Mouse (Mus musculus) heart, adult 2 months (tissue): ENCODE measurements around the gene Parp1. TPM values are rescaled to one million over a fixed set of nuclear protein-coding genes. Genes with fewer than 3 reads are reported as not detected.

Experiments used
- DNase-seq, 2 experiments: peaks; one replicate each; pipeline ENCODE4 v3.0.0; 2021
- H3K27ac ChIP-seq: fragments of 200-600 bp; 2 replicates; pipeline ENCODE4 v1.8.1; 2022
- H3K27me3 ChIP-seq: fragments of 200-500 bp; 2 replicates; pipeline ENCODE4 v1.6.1; 2012; ENCODE audit warnings: mild to moderate bottlenecking, low read length, inconsistent platforms, mixed read lengths; ENCODE audit not compliant: control insufficient read depth, insufficient read depth
- H3K36me3 ChIP-seq: fragments of 200-500 bp; 2 replicates; pipeline ENCODE4 v1.6.1; 2012; ENCODE audit warnings: low read length, inconsistent platforms; ENCODE audit not compliant: control insufficient read depth, insufficient read depth
- H3K4me1 ChIP-seq: fragments of 200-500 bp; 2 replicates; pipeline ENCODE4 v1.6.1; 2011; ENCODE audit warnings: low read length; ENCODE audit not compliant: control insufficient read depth, insufficient read depth
- H3K4me3 ChIP-seq: fragments of 200-600 bp; 2 replicates; pipeline ENCODE4 v1.8.1; 2022
- H3K79me2 ChIP-seq: fragments of 200-500 bp; replicated peaks from 2 replicates; pipeline ENCODE4 v1.6.1; 2012; ENCODE audit warnings: mild to moderate bottlenecking, inconsistent platforms, low read length, moderate library complexity, mixed read lengths; ENCODE audit not compliant: control insufficient read depth, insufficient read depth
- H3K9ac ChIP-seq: fragments of 200-500 bp; 2 replicates; pipeline ENCODE4 v1.6.1; 2012; ENCODE audit warnings: low read depth, mild to moderate bottlenecking, control low read depth, inconsistent platforms, low read length, mixed read lengths
- CTCF ChIP-seq: fragments of 200-600 bp; IDR thresholded peaks from 2 replicates; pipeline ENCODE4 v1.8.1; 2022; ENCODE audit warnings: antibody characterized with exemption, mild to moderate bottlenecking, moderate library complexity
- EP300 ChIP-seq: fragments of 200-500 bp; IDR thresholded peaks from 2 replicates; pipeline ENCODE4 v1.6.1; 2011; ENCODE audit warnings: low read depth, low read length, control low read depth; ENCODE audit not compliant: insufficient read depth
- POLR2A ChIP-seq: fragments of 200-500 bp; IDR thresholded peaks from 2 replicates; pipeline ENCODE4 v1.6.1; 2011; ENCODE audit warnings: mild to moderate bottlenecking, low read depth, low read length, control low read depth; ENCODE audit not compliant: insufficient read depth
- WGBS: fragments of 180-500 bp; shearing (Covaris S2); methylation state at CpG from one replicate; pipeline ENCODE4 v1.1.7; 2018; 5-methylcytosine and 5-hydroxymethylcytosine counted together
- intact Hi-C: fragments of 180-260 bp; cut with DNase I; formaldehyde crosslinking; loops from one replicate; pipeline ENCODE4 v1.15.1; 2025
- polyA plus RNA-seq: library from polyadenylated mRNA; depleted of rRNA; stranded (reverse); fragments of >200 nt; gene quantifications from 2 replicates; pipeline ENCODE4 v1.2.3, GENCODE M21; 2012
- total RNA-seq, 2 experiments: library from RNA; stranded (reverse); gene quantifications; 2 replicates each; pipeline ENCODE4 v1.2.3; 2021

Gene Parp1
- total and polyA plus RNA-seq, 3 experiments, result 19.5 to 60.2 (median 56.9) TPM

DNA sequence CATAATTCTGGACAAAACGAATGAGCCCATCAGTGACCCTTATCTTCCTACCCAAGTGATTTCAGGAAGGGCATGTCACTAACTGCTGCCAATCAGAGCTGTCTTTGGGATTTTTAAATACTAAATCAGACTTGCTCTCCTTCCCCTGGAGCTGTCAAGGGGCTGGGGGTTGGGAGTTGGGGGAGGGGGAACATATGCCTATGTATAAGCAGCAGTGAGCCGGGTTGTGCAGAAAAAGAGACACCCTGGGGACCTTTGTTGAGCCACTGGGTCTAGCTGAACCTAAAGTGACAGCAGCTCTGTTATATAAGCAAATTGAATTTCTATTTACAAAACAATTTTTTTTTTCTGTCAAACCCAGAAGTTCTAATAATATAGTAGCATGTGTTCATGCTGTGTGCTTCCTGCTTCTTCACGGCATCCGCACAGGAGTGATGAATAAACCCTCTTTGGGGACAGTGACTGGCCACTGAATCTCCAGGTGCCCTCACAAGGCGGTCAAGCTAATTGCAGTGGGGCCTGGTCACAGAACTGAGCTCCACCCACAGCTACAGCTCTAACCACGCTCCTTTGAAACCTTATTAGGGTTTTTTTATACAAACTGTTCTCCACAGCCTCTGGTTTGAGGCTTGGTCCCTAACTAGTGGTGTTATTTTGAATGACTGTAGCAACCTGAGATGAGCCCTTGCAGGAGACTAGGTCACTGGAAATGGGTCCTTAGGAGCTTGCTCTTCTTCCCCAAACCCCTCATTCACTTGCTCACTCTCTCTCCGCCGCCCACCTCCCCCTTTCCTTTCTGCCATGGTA, 38.1 kb upstream of the Parp1 start:
- H3K79me2 ChIP-seq, result no peaks in the 10 kb centered on the region
- WGBS, result 79% methylated on average over 8 of the region's 8 CpGs
- intact Hi-C loops, result no loop called here

DNA sequence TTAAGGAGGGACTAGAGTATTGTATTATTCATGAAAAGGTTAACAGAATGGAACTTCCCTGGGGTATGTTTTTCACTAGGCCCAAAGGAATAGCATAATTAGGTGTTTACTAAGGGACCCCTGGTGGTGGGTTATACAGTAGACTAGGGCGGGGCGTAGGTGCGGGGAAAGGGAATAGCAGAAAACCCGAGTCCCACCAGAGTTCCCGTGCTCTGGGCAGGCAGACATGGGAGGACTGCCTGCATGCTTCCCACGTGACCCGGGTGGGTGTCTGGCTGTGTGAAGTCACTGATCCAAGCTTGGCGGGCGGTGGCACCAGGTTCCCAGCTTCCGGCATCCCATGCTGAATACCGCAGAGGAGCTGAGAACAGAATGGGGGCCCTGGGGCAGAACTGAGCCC, 36.1 kb upstream of the Parp1 start:
- Histone ChIP-seq H3K27ac (no peak overlapping the region), H3K9ac (no peak overlapping the region), H3K4me3 (no peak overlapping the region), H3K79me2 (no peaks in the 10 kb centered on the region), H3K36me3 (no peaks in the 10 kb centered on the region), H3K27me3 (no peaks in the 10 kb centered on the region), H3K4me1 (no peaks in the 10 kb centered on the region)
- DNase-seq, result no peak
- WGBS, result 96% methylated on average over 11 of the region's 11 CpGs
- intact Hi-C loops, result no loop called here
- TF ChIP-seq POLR2A, result no peak
- TF ChIP-seq EP300, result no peak
- no peak for TF ChIP-seq CTCF

More for the DNA sequence above, 38.1 kb upstream of the Parp1 start:
- no peak for TF ChIP-seq EP300
- no peak for TF ChIP-seq CTCF
- no peak for TF ChIP-seq POLR2A
- no peaks in the 10 kb centered on the region for H3K27me3 ChIP-seq
- no peak overlapping the region for H3K4me3 ChIP-seq
- H3K4me1 ChIP-seq, result no peaks in the 10 kb centered on the region
- H3K9ac ChIP-seq, result no peak overlapping the region
- H3K27ac ChIP-seq, result no peak overlapping the region
- DNase-seq, result no peak
- no peaks in the 10 kb centered on the region for H3K36me3 ChIP-seq

- no peaks in the 10 kb centered on the region for H3K36me3 ChIP-seq
- WGBS, result 32% methylated on average over 5 of the region's 5 CpGs
- no peak overlapping the region for H3K9ac ChIP-seq
- TF ChIP-seq CTCF (no peak), EP300 (no peak)
- no peaks in the 10 kb centered on the region for H3K4me1 ChIP-seq
- H3K4me3 ChIP-seq, result no peak overlapping the region
- H3K27me3 ChIP-seq, result no peaks in the 10 kb centered on the region
- intact Hi-C loops, result no loop called here
- H3K27ac ChIP-seq, result no peak overlapping the region
- no peak for DNase-seq
- no peaks in the 10 kb centered on the region for H3K79me2 ChIP-seq
These were observed 32.0 kb upstream of the Parp1 start for GRCm38 (mm10) chr1:180536719-180537118.

GRCm38 (mm10) chr1:180541251-180541650, 27.5 kb upstream of the Parp1 start:
- Histone ChIP-seq H3K79me2 (no peaks in the 10 kb centered on the region), H3K36me3 (no peaks in the 10 kb centered on the region), H3K4me3 (no peak overlapping the region), H3K9ac (no peak overlapping the region), H3K4me1 (no peaks in the 10 kb centered on the region), H3K27me3 (no peaks in the 10 kb centered on the region), H3K27ac (no peak overlapping the region)
- DNase-seq, result peak in 1 of 2 experiments; percentile 27
- TF ChIP-seq POLR2A (no peak), EP300 (no peak), CTCF (no peak)
- intact Hi-C loops, result no loop called here
- 38% methylated on average over 2 of the region's 2 CpGs for WGBS

DNA sequence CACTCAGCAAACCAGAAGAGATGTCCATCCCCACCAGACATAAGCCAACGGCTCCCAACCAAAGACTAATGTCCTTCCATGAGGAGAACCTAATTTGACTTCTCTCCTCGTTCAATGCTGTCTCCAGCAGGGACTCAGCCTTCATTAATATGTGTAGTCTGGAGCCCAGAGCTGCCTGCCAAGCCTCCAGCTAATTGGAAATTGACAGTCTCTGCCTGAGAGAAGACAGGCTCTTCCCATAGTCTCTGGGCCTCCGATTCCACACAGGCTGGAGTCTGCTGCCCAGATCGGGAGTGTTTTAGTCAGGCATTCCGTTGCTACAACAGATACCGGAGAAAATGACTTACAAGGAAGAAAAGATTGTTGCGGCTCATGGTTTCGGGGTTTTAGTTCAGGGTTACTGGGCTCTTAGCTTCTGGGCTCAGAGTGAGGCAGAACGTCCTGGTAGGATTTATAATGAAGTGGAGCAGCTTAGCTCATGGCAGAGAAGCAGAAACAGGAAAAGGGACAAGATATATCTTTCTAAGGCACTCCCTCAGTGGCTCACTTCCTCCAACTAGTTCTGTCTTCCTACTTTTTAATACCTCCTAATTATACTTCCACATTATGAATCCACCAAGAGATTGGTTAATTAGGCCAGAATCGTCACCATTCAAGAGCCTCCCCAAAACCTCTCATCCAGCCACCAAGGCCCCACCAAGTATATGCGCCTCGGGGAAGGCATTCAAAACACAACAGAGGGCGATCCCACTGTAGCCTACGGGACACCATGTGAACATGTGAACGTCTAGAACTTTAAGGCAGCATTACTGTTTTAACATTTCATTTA, 26.6 kb upstream of the Parp1 start:
- no peak overlapping the region for H3K27ac ChIP-seq
- intact Hi-C loops, result no loop called here
- 73% methylated on average over 15 of the region's 15 CpGs for WGBS
- no peak for TF ChIP-seq POLR2A
- no peak for TF ChIP-seq EP300
- no peak overlapping the region for H3K9ac ChIP-seq
- H3K36me3 ChIP-seq, result no peaks in the 10 kb centered on the region
- H3K4me3 ChIP-seq, result no peak overlapping the region
- no peaks in the 10 kb centered on the region for H3K27me3 ChIP-seq
- DNase-seq, result no peak
- H3K4me1 ChIP-seq, result no peaks in the 10 kb centered on the region
- H3K79me2 ChIP-seq, result no peaks in the 10 kb centered on the region

GRCm38 (mm10) chr1:180542712-180543371, 25.9 kb upstream of the Parp1 start:
- no peak for TF ChIP-seq EP300
- TF ChIP-seq POLR2A, result no peak
- no peak for TF ChIP-seq CTCF
- 78% methylated on average over 3 of the region's 3 CpGs for WGBS
- no peak for DNase-seq

More at GRCm38 (mm10) chr1:180542712-180543371, 25.9 kb upstream of the Parp1 start:
- H3K4me3 ChIP-seq, result no peak overlapping the region
- H3K79me2 ChIP-seq, result no peaks in the 10 kb centered on the region
- intact Hi-C loops, result no loop called here
- H3K4me1 ChIP-seq, result no peaks in the 10 kb centered on the region
- H3K27me3 ChIP-seq, result no peaks in the 10 kb centered on the region
- H3K27ac ChIP-seq, result no peak overlapping the region
- H3K36me3 ChIP-seq, result no peaks in the 10 kb centered on the region
- no peak overlapping the region for H3K9ac ChIP-seq
